Mouse (Mus musculus) spleen, adult 12 weeks (tissue): ENCODE results near the gene Efcab3.
"Not testable (repeated sequence)": the region's sequence is repeated elsewhere in the genome, so short reads cannot be mapped to it uniquely, and the experiment has no call there.

Experiments used
- DNase-seq: peaks from one replicate; pipeline ENCODE4 v3.0.0; 2022; ENCODE audit warnings: low spot score

Efcab3 gene

DNA sequence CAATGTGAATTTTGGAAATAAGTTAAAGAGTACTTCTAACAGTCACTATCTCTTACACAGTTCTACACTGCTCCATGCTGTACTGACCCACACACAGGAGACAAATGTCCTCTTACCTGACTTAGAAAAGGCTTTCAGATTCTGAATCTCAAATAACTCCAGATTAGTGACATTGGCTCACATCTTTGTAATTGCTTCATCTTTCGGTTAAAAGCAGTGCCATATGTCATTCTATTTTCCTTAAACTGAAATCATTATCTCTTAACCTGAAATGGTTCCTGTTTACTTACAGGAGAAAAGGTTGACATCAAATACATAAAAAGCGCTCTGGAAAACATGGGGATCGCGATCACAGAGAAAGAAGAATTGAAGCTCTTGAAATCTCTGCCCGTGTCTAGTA lies at the start of gene Efcab3:
TSS of gene Efcab3 (plus strand) at position 301 of the 400 bp plus-strand sequence.
- no peak for DNase-seq

DNA sequence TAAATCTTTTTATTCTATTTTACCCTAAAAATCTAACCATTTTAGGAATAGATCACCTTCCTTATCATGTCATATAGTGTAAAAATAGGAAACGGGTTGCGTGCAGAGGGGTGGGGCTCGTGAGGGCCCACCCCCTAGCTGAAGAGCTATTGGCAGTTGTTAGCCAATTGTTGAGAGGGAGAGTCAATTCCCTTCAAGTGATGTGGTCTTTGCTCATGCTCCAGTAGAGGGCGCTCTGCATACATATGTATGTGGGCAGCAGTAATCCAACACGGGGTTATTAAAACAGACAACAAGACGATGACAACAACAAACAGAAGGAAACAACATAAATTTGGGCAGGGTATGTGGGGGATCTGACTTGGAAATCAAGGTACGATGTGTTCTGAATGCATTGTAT lies 42.3 kb upstream of the Efcab3 start:
- no peak for DNase-seq

DNA sequence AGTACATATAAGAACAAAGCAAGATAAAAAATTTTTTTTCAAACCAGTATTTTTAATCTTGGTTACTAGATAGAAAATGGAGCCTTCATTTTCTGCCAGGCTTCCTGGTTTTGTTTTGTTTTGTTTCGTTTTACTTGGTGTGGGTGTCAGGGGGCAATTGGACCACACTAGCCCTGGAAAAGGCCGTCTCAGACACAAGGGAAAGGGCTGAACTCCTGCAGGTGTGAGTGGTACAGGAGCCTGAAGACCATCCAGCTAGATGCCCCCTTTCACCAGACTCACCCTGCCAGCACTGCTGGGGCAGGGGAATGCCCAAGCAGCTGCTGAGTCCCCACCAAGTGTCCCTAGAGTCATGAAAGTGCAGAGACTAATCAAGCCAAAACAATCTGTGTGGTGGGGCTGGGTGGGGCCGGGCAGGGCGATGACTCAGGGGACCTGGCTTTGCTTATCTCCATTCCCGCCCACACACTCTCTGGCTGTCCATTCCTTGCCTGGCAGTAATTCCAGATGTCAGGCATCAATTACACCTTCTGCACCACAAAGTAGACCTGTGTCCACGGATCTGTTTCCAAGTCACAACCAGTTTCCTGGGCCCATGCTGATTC lies 34.5 kb upstream of the Efcab3 start:
- no peak for DNase-seq

DNA sequence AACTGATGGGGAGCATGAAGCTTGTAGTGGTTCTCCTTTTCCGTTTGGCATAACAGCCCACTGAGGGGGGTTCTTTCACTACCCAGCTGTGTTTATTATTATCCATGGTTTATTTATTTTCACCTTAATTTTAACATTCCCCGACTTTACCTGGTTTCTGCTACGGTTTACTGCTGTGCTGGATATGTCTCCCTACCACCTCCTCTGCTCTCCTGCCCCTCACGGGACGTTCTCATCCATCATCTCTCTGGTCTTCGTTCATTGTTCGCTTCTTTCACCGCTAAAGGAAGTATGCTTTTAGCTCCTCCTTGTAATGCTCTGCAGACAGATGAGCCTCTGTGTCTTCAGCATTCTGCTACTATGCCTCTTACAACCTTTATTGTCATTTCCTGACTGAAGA lies 33.9 kb upstream of the Efcab3 start:
- DNase-seq: no peak

DNA sequence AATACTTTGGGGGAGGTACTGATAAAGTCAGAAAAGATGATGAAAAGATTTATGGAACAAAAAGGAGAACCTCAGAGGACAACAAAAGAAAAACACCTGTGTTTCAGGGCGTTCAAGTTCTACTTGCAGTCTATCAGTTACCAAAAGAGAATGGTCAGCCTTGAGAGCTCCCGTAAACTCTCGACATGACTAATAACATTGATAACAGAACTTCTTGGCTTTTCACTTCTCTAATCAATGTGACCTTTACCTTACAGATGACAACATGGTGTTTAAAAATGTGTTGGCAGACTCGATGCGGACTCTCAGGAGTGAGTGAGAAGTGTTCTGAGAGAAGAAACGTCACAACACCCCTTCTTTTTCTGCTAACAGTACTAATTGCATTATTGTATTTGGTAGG lies 33.2 kb upstream of the Efcab3 start:
- DNase-seq: no peak

DNA sequence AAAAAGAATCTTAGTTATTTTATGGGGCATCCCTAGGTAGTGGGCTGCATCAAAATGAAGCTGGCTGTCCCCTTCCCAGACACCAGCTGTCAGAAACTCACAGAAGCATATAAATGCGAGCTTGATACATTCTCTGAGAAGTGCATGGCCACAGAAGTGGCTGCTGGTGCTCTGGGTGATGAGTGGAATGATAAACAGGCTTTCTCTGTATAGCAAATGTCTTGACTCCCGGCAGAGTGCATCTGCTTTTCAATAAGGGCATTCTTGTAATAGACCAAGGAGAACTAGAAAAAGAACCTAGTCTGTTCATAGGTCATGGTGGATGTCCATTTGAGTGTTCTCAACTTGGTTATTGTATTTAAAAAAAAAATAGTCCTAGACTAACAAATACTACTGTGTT lies 32.3 kb upstream of the Efcab3 start:
- DNase-seq: no peak

DNA sequence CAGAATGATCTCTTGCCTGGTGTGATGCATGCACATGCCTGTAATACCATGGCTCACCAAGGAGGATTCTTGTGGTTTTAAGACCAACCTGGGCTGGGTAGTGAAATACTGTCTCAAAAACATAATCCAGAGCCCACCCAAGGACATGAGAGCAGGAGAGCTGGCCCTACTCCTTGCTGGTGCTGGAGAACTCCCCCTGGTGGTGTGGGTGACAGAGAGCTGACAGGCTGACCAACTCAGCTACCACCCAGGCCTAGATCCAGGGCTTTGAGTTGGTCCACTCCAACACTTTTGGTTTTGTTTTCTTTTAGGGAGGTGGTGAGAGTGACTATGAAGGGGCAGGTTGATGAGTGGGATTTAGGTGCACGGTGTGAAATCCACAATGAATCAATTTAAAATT lies 28.3 kb upstream of the Efcab3 start:
- no peak for DNase-seq

DNA sequence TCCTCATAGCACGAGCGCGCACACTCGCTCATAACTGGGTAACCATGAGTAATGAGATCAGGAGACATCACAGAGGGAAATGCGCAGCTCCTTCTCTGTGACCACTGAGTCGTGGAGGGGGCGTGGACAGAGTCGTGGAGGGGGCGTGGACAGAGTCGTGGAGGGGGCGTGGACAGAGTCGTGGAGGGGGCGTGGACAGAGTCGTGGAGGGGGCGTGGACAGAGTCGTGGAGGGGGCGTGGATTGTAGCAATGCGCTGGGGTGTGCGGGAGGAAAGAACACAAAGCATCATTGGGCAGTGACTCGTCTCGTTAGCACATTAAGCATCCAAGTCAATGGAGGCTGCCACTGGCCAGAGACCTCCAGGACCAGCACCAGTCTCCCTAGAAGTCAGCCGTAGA lies 49.1 kb downstream of the Efcab3 start:
- DNase-seq: not testable (repeated sequence)

DNA sequence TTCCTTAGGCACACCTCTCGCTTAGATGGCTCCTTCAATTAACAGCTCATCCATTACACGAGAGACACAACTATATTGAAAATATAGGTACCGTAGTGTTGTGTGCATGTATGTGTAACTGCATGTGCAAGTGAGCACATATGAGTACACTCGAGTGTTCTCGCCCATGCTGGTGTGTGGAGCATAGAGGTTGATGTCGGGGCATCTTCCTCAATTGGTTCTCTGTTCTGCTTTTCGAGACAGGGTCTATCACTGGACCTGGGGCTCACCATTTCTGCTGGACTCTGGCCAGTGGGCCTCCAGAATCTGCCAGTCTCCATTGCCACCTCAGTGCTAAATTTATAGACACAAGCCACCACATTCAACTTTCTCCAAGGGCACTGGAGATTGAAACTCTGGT lies 54.4 kb downstream of the Efcab3 start:
- no peak for DNase-seq

DNA sequence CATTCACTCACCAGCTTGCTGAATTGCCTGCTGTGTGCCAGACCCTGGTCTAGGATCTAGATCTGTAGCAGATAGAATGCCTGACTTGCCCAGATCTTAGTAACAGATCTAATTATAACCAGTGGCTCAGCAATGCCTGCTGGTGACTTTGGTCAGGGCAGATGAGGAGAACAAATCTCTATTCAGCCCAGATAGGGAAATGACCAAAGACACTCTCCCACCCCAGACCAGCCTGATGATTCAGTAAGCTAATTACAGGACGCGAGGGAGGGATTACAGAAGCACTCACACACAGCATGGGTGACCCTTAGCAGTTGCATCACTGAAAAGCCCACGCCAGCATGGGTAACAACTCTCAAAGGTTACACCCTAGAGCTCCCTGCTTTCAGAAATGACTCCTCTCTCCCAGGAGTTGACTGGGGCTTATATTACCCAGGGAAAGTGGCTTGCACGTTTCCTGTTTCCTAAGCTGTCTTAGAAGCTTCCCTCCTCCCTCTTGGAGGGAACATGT lies 57.2 kb downstream of the Efcab3 start:
- DNase-seq: no peak

DNA sequence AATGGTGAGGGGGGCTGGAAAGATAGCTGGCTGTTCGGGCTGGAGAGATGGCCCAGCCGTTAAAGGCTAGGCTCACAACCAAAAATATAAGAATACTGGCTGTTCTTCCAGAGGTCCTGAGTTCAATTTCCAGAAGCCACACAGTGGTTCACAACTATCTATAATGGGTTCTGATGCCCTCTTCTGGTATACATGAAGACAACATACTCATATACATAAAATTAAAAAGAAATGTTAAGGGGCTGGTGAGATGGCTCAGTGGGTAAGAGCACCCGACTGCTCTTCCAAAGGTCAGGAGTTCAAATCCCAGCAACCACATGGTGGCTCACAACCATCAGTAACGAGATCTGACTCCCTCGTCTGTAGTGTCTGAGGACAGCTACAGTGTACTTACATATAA lies 58.4 kb downstream of the Efcab3 start:
- DNase-seq: not testable (repeated sequence)

DNA sequence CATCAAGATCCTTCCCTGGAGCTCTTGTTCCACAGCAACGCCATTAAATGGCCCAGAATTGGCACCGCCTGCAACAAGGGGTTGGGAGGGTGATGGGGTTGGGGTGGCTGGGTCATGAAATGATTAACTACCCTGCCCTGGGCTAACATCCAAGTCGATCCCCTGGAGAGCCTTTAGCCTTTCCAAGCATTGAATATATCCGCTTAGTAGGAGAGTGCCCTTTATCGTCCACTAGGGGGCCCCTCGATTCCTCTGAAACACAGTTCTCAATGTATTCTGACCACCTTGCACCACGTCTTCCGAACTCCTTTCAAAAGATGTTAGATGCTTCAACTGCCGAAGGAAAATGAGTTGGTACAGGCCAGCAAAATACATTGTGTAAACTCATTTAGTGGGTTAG lies 60.6 kb downstream of the Efcab3 start:
- peak; percentile 17 for DNase-seq

DNA sequence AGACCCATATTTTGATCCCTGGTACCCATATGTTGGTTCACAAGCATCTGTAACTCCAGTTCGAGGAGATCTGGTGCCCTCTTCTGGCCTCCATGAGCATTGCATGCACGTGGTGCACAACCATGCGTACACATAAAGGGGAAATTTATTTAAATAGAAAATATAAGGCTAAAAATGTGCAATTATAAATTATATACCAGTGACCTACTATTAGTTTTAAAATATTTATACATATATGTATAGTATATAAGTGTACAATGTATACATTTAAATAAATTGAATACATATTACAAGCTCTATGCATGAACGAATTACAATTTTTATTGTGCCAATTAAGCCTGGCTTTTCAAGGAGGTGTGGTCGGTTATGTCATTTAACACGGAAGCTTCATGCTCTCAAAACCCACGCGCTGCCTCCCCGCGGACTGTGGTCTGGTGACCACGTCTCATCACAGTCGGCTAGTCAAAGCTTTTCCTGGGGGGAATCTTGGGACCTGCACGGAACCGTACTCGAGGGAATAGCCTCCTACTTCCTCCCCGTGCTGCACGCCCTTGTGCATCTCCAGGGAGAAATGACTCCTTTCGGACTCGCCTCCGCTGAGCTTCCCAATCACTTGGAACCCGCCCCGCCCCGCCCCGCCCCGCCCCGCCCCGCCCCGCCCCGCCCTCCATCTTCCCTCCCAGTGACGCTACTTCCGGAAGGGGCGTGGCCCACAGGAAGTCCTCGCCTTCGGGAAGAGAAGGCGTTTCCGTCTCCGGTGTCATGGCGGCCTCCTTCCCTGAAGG lies 62.5 kb downstream of the Efcab3 start, which contains the start of gene Mettl2:
TSS of gene Mettl2 (plus strand) at position 691 of the 785 bp plus-strand sequence.
- DNase-seq: peak; percentile 65

DNA sequence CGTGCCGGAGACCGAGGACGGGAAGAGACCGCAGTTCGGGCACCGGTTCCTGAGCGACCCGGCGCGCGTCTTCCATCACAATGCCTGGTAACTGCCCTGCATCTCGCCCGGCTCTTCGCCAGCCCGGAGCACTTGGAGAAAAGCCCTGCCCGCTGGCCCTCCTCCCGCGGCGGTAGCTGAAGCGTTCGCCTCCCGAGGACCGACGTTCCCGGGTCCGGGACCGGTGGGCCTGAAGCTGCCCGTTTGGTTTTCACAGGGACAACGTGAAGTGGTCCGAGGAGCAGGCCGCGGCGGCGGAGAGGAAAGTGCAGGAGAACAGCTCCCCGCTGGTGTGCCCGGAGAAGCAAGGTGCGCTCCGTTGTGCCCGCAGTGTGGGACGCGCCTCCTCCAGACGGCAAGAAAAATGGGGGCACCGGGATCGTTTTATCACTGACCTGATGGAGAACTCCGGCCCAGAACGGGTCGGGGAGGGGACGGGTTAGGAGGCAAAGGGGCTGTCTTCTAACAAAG lies 63.2 kb downstream of the Efcab3 start:
- peak; percentile 15 for DNase-seq

DNA sequence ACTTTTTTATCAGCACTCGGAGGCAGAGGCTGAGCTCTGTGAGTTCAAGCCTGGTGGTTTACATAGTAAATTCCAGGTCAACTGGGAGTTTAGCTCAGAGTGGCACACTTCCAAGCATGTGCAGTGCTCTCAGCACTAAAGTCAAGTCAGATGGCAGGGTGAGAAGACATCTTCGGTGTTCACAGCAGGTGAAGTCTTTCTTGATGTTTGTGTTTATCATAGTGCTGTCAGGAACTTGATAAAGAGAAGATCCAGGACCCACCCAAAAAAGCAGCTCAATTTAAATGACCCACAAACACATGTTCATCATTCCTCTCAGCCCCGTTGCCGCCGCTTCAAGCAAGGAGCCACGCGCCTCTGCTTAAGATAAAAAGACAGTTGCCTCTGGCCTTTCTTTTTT lies 72.3 kb downstream of the Efcab3 start:
- DNase-seq: no peak

DNA sequence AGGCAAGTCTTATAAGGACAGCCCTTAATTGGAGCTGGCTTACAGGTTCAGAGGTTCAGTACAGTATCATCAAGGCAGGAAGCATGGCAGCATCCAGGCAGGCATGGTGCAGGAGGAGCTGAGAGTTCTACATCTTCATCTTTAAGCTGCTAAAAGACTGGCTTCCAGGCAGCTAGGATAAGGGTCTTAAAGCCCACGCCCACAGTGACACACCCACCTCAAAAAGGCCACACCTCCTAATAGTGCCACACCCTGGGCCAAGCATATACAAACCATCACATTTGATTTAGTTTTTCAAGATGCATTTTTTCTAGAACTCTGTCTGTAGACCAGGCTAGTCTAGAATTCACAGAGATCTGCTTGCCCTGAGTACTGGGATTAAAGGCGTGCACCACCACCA lies 73.9 kb downstream of the Efcab3 start:
- not testable (repeated sequence) for DNase-seq

DNA sequence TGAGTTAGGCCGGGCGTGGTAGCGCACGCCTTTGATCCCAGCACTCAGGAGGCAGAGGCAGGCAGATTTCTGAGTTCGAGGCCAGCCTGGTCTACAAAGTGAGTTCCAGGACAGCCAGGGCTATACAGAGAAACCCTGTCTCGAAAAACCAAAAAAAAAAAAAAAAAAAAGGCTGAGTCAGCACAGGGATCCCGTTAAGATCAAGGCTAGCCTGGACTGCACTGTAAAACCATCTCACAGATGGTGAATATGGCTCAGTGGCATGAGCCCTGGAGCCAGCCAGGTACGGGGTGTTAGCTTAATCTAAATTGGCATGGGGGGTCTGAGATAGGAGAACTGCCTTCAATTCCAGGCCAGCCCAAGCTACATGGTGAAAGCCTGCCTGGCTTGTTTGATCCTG lies 77.1 kb downstream of the Efcab3 start:
- DNase-seq: not testable (repeated sequence)

DNA sequence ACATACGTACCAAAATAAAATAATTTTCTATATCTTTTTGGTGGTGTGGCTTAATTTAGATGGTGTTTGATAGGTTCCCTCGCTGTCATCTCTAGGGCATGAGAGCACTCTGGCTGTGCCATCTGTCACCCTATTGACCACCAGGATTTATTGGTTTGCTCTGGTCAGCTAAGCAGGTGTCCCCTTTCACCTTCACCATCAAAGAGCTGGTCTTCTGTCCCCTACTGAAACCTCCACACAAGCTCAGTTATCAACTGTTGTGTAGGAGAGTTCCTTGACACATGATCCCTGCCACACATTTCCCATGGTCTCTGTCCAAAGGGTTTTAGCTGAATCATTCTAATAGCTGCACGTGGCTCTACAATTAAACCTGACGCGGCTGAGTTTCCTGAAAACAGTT lies 77.7 kb downstream of the Efcab3 start:
- DNase-seq: no peak

DNA sequence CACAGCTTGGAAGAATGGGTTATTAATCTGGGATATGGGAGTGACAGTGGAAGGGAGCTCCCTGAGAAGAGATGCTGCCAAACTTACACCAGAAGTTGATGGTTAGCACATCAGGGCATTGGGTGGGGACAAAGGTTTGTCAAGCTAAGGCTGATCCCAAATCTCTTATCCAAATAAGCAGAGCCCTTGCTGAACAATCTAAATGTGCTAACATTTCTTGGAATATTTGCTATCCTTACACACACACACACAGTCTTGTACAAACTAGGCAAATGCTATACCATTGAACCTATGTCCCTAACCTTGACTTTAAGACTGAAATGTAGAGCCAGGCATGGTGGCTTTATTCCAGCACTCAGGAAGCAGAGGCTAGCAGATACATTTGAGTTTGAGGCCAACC lies 80.2 kb downstream of the Efcab3 start:
- DNase-seq: no peak

DNA sequence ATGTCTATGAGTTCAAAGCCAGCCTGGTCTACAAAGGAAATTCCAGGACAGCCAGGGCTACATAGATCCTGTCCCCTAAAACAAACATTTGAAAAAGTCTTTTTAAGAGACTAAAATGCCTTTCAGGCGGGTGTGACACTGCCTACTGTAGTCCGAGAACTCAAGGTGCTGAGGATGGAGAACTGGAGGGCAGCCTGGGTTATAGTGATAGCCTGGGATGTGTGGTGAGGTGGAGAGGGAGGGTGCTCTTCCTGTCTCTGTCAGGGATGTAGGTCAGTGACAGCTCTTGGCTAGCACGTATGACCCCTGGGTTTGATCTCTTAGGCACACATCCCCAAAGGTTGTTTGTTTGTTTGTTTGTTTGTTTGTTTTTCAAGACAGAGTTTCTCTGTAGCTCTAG lies 80.7 kb downstream of the Efcab3 start:
- no peak for DNase-seq

DNA sequence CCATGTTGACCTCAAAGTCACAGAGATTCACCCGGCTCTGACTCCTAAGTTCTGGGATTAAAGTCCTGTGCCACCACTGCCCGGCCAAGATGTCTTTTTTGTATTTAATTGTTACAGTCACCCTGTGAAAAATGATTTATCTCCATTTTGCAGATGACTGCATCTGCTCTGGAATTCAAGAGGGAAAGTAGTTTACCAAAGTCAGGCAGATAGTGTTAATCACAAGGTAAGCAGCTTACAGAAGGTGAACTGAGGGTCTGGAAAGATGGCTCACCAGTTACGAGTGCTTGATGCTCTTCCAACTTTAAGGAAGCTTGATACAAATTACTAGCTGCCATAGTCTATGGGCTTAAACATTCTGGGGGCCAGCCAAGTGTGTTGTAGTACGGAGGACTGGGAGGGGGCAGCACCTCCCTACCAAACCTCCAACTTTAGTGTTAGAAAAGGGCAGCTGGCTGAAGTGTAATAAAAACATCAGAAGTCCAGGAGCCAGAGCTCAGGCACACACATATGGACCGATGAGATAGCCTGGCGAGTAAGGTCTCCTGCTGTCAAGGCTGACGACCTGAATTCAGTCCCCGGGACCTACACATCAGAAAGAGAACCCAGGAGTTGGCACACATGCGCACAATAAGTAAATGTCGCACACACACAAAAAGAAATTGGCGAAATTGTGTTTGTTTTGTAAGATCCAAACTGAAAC lies 81.3 kb downstream of the Efcab3 start:
- no peak for DNase-seq

DNA sequence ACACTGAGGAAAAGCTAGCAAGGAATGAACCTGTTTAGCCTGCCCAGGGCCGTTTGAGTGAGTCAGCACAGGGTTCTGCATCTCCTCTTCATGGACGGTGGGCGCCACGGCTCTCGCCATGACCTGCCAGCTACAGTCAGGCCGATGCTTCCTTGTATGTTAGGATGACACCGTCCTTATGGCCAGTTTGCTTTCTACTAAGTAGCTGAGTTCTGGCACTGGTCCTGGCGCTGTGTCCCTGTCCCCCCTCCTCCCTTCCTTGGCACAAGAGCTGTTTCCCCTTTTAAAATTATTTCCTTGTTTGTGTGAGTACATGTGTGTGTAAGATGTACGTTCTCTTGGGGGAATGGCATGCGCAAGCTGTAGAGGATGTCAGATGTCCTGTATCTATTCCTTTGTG lies 81.8 kb downstream of the Efcab3 start:
- DNase-seq: no peak

DNA sequence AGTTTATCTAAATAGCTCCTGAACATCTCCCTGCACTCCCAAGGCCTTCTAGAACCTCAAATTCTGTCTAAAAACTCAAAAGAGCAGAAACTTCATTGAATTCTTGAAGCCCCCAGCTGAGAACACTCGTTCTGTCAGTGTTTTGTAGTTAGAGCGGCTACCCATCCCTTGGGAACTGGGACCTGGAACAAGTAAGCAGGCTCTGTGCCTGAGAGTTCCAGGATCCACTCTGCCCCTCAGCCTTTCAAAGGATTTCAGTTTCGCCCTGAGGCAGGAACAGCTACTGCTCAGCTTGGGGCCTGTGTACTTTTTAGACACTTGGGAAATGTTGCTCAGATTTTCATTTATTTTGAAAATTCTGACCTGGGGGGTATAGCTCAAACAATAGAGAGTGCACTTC lies 83.2 kb downstream of the Efcab3 start, which contains the start of gene Gm10842:
TSS of gene Gm10842 (plus strand) at position 301 of the 400 bp plus-strand sequence.
- no peak for DNase-seq
